Mouse (Mus musculus): Measurements from ENCODE around the gene Dnajc17. TPM values are rescaled to one million over a fixed set of nuclear protein-coding genes. Genes with fewer than 3 reads are reported as not detected.

The Dnajc17 gene
- polyA plus RNA-seq, 1 experiment from 2014 or later = 26.2 TPM

GRCm38 (mm10) chr2:119165401-119165800, 43.2 kb downstream of the Dnajc17 start:
- H3K4me3 ChIP-seq (ENCODE audit: low read depth, low read length) = no peak overlapping the region
- H3K27me3 ChIP-seq (ENCODE audit: control insufficient read depth, insufficient read depth, low read length) = peaks cover 6% of the 10 kb centered on the region
- no peaks in the 10 kb centered on the region for H3K36me3 ChIP-seq (replicated peaks; ENCODE audit: control insufficient read depth, insufficient read depth, low read depth, low read length)
- H3K9me3 ChIP-seq (replicated peaks; ENCODE audit: control insufficient read depth, low read length) = no peaks in the 10 kb centered on the region
- no peak overlapping the region for H3K9ac ChIP-seq (replicated peaks; ENCODE audit: low read length)
- H3K4me1 ChIP-seq (ENCODE audit: control insufficient read depth, insufficient read depth, low read length) = peaks cover 5% of the 10 kb centered on the region; the same call in 1 of the 2 replicates
- ATAC-seq (replicated peaks; ENCODE audit: insufficient number of reproducible peaks, low FRiP score, low TSS enrichment, low read depth) (no peak), DNase-seq (ENCODE audit: low spot score) (no peak)
- no peak overlapping the region for H3K27ac ChIP-seq (replicated peaks; ENCODE audit: low read depth, low read length)
- no peak overlapping the region for H3K4me2 ChIP-seq (ENCODE audit: low read depth, low read length)

- H3K4me3 ChIP-seq (ENCODE audit: low read depth, low read length) = no peak overlapping the region
- WGBS = 82% methylated on average over 4 of the region's 4 CpGs
- DNase-seq (ENCODE audit: low spot score) (no peak), ATAC-seq (replicated peaks; ENCODE audit: insufficient number of reproducible peaks, low FRiP score, low TSS enrichment, low read depth) (no peak)
- peaks cover 6% of the 10 kb centered on the region for H3K27me3 ChIP-seq (ENCODE audit: control insufficient read depth, insufficient read depth, low read length)
- no peak overlapping the region for H3K27ac ChIP-seq (replicated peaks; ENCODE audit: low read depth, low read length)
- H3K4me1 ChIP-seq (ENCODE audit: control insufficient read depth, insufficient read depth, low read length) = peaks cover 5% of the 10 kb centered on the region; the same call in 1 of the 2 replicates
- no peaks in the 10 kb centered on the region for H3K36me3 ChIP-seq (replicated peaks; ENCODE audit: control insufficient read depth, insufficient read depth, low read depth, low read length)
- no peak overlapping the region for H3K4me2 ChIP-seq (ENCODE audit: low read depth, low read length)
- no peaks in the 10 kb centered on the region for H3K9me3 ChIP-seq (replicated peaks; ENCODE audit: control insufficient read depth, low read length)
- no peak overlapping the region for H3K9ac ChIP-seq (replicated peaks; ENCODE audit: low read length)
These were observed 44.6 kb downstream of the Dnajc17 start for GRCm38 (mm10) chr2:119163999-119164398.

DNA sequence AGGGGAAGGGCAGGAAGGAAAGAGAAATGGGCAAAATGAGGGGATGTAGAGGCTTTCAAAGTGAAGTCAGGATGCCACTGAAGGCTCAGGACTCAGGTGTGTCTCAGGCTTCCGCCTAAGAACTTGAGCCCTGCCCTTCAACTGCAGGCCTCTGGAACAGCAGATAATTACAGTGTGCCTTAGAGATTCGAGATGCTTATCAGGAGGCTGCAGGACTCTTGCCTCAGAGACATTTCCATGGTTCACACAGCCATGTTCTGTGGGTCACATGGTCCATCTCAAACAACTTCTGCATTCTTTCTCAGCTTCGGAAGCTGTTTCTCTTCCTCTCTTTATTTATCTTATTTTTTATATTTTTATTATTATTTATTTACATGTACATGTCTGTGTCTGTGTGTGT, 45.5 kb downstream of the Dnajc17 start:
- Histone ChIP-seq H3K36me3 (replicated peaks; ENCODE audit: control insufficient read depth, insufficient read depth, low read depth, low read length) (no peaks in the 10 kb centered on the region), H3K4me3 (ENCODE audit: low read depth, low read length) (no peak overlapping the region), H3K4me2 (ENCODE audit: low read depth, low read length) (no peak overlapping the region), H3K27me3 (ENCODE audit: control insufficient read depth, insufficient read depth, low read length) (peaks cover 5% of the 10 kb centered on the region), H3K4me1 (ENCODE audit: control insufficient read depth, insufficient read depth, low read length) (peaks cover 5% of the 10 kb centered on the region; the same call in 1 of the 2 replicates), H3K9ac (replicated peaks; ENCODE audit: low read length) (no peak overlapping the region), H3K27ac (replicated peaks; ENCODE audit: low read depth, low read length) (no peak overlapping the region), H3K9me3 (replicated peaks; ENCODE audit: control insufficient read depth, low read length) (no peaks in the 10 kb centered on the region)
- WGBS = 58% methylated on average over 3 of the region's 3 CpGs
- ATAC-seq (replicated peaks; ENCODE audit: insufficient number of reproducible peaks, low FRiP score, low TSS enrichment, low read depth) = no peak
- no peak for DNase-seq (ENCODE audit: low spot score)

- no peaks in the 10 kb centered on the region for H3K9me3 ChIP-seq (replicated peaks; ENCODE audit: control insufficient read depth, low read length)
- H3K4me3 ChIP-seq (ENCODE audit: low read depth, low read length) = no peak overlapping the region
- DNase-seq (ENCODE audit: low spot score) (no peak), ATAC-seq (replicated peaks; ENCODE audit: insufficient number of reproducible peaks, low FRiP score, low TSS enrichment, low read depth) (no peak)
- no peak overlapping the region for H3K9ac ChIP-seq (replicated peaks; ENCODE audit: low read length)
- no peaks in the 10 kb centered on the region for H3K36me3 ChIP-seq (replicated peaks; ENCODE audit: control insufficient read depth, insufficient read depth, low read depth, low read length)
- H3K27ac ChIP-seq (replicated peaks; ENCODE audit: low read depth, low read length) = no peak overlapping the region
- H3K4me1 ChIP-seq (ENCODE audit: control insufficient read depth, insufficient read depth, low read length) = no peaks in the 10 kb centered on the region
- 41% methylated on average over 2 of the region's 2 CpGs for WGBS
- H3K4me2 ChIP-seq (ENCODE audit: low read depth, low read length) = no peak overlapping the region
- H3K27me3 ChIP-seq (ENCODE audit: control insufficient read depth, insufficient read depth, low read length) = no peaks in the 10 kb centered on the region
These were observed 47.3 kb downstream of the Dnajc17 start for GRCm38 (mm10) chr2:119161247-119161646.

- no peaks in the 10 kb centered on the region for H3K9me3 ChIP-seq (replicated peaks; ENCODE audit: control insufficient read depth, low read length)
- H3K36me3 ChIP-seq (replicated peaks; ENCODE audit: control insufficient read depth, insufficient read depth, low read depth, low read length) = no peaks in the 10 kb centered on the region
- no peak overlapping the region for H3K4me2 ChIP-seq (ENCODE audit: low read depth, low read length)
- ATAC-seq (replicated peaks; ENCODE audit: insufficient number of reproducible peaks, low FRiP score, low TSS enrichment, low read depth) = no peak
- DNase-seq (ENCODE audit: low spot score) = no peak
- H3K4me3 ChIP-seq (ENCODE audit: low read depth, low read length) = no peak overlapping the region
- H3K27ac ChIP-seq (replicated peaks; ENCODE audit: low read depth, low read length) = no peak overlapping the region
- H3K4me1 ChIP-seq (ENCODE audit: control insufficient read depth, insufficient read depth, low read length) = no peaks in the 10 kb centered on the region
- H3K27me3 ChIP-seq (ENCODE audit: control insufficient read depth, insufficient read depth, low read length) = no peaks in the 10 kb centered on the region
- H3K9ac ChIP-seq (replicated peaks; ENCODE audit: low read length) = no peak overlapping the region
These were observed 50.8 kb downstream of the Dnajc17 start for GRCm38 (mm10) chr2:119157836-119158235.

DNA sequence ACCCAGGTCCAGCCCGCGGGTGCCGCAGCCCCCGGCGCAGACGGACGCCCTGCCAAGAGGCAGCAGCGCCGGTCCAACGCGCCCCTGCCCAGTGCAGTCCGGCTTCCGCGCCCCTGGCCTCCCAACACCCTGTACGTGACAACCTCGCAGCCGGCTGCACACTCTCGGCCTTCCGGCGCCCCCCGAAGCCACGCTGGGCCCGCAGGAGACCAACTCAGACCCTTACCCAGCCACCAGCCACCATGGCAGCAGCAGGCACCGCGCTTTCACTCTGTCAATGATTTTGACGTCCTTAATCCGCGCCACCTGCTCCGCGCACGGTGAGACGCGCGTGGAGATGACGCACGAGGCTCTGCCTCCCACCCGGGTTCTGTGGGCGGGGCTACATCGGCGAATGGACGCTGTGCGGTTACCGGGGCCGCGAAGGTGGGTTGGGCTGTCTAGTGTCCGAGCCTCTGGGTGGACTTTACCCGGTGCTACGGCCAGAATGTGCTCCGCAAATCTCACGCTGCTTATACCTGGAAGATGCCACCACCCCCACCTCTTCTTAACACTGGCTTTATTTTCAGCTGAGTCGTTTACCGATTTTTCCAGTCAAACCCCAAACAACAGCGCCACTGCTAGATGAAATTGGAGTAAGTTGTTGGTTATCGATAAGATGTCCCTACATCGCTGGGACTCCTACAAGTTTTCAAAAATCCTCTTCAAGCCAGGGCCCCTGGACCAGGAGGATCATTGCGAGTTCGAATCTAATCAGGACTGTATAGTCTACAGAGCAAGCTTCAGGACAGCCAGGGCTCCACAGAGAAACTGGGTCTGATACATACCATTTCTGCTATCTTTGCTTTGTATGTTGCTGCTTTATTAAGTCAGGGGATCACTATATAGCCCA, 51.7 kb downstream of the Dnajc17 start, which contains the start of gene Rmdn3:
Gene Rmdn3, minus strand, starts transcription at position 354 of the 892 bp plus-strand sequence.
- Histone ChIP-seq H3K4me2 (ENCODE audit: low read depth, low read length) (peak within 1 kb of the TSS; percentile 85), H3K9me3 (replicated peaks; ENCODE audit: control insufficient read depth, low read length) (no peaks in the 10 kb centered on the region), H3K9ac (replicated peaks; ENCODE audit: low read length) (peak within 1 kb of the TSS; percentile 82), H3K4me1 (ENCODE audit: control insufficient read depth, insufficient read depth, low read length) (no peaks in the 10 kb centered on the region), H3K27ac (replicated peaks; ENCODE audit: low read depth, low read length) (0 out of 2 replicates have a peak within 1 kb of the TSS, but pooled peaks have one; percentile 56), H3K4me3 (ENCODE audit: low read depth, low read length) (peak within 1 kb of the TSS; percentile 92), H3K36me3 (replicated peaks; ENCODE audit: control insufficient read depth, insufficient read depth, low read depth, low read length) (no peaks in the 10 kb centered on the region; the same call in 1 of the 2 replicates), H3K27me3 (ENCODE audit: control insufficient read depth, insufficient read depth, low read length) (no peaks in the 10 kb centered on the region)
- peak; percentile 86 for ATAC-seq (replicated peaks; ENCODE audit: insufficient number of reproducible peaks, low FRiP score, low TSS enrichment, low read depth)
- peak; percentile 97 for DNase-seq (ENCODE audit: low spot score)
- under 1% methylated on average over 57 of the region's 57 CpGs for WGBS

- Histone ChIP-seq H3K9me3 (replicated peaks; ENCODE audit: control insufficient read depth, low read length) (no peaks in the 10 kb centered on the region), H3K4me2 (ENCODE audit: low read depth, low read length) (peak overlapping the region; percentile 85), H3K36me3 (replicated peaks; ENCODE audit: control insufficient read depth, insufficient read depth, low read depth, low read length) (no peaks in the 10 kb centered on the region; the same call in 1 of the 2 replicates), H3K27ac (replicated peaks; ENCODE audit: low read depth, low read length) (0 out of 2 replicates have a peak overlapping the region, but pooled peaks have one; percentile 54), H3K4me3 (ENCODE audit: low read depth, low read length) (peak overlapping the region; percentile 92), H3K9ac (replicated peaks; ENCODE audit: low read length) (peak overlapping the region; percentile 82), H3K27me3 (ENCODE audit: control insufficient read depth, insufficient read depth, low read length) (no peaks in the 10 kb centered on the region), H3K4me1 (ENCODE audit: control insufficient read depth, insufficient read depth, low read length) (no peaks in the 10 kb centered on the region)
- DNase-seq (ENCODE audit: low spot score) (no peak), ATAC-seq (replicated peaks; ENCODE audit: insufficient number of reproducible peaks, low FRiP score, low TSS enrichment, low read depth) (peak; percentile 53)
- 8% methylated on average over 32 of the region's 34 CpGs for WGBS
These were observed 52.4 kb downstream of the Dnajc17 start for GRCm38 (mm10) chr2:119156081-119156680.

GRCm38 (mm10) chr2:119155388-119155787, 53.2 kb downstream of the Dnajc17 start:
- no peaks in the 10 kb centered on the region for H3K27me3 ChIP-seq (ENCODE audit: control insufficient read depth, insufficient read depth, low read length)
- no peak overlapping the region for H3K9ac ChIP-seq (replicated peaks; ENCODE audit: low read length)
- no peak overlapping the region for H3K27ac ChIP-seq (replicated peaks; ENCODE audit: low read depth, low read length)
- no peaks in the 10 kb centered on the region; the same call in 1 of the 2 replicates for H3K36me3 ChIP-seq (replicated peaks; ENCODE audit: control insufficient read depth, insufficient read depth, low read depth, low read length)
- H3K9me3 ChIP-seq (replicated peaks; ENCODE audit: control insufficient read depth, low read length) = no peaks in the 10 kb centered on the region
- no peaks in the 10 kb centered on the region for H3K4me1 ChIP-seq (ENCODE audit: control insufficient read depth, insufficient read depth, low read length)
- ATAC-seq (replicated peaks; ENCODE audit: insufficient number of reproducible peaks, low FRiP score, low TSS enrichment, low read depth) (no peak), DNase-seq (ENCODE audit: low spot score) (no peak)
- H3K4me2 ChIP-seq (ENCODE audit: low read depth, low read length) = no peak overlapping the region; the same call in 1 of the 2 replicates
- WGBS = 87% methylated on average over 9 of the region's 9 CpGs
- H3K4me3 ChIP-seq (ENCODE audit: low read depth, low read length) = peak overlapping the region; percentile 92; the same call in 1 of the 2 replicates

Data from embryonic facial prominence, embryonic 11.5 days (tissue).